Comparison of ENCODE assay signal across 12 mouse cellular contexts in the genomic region with DNA sequence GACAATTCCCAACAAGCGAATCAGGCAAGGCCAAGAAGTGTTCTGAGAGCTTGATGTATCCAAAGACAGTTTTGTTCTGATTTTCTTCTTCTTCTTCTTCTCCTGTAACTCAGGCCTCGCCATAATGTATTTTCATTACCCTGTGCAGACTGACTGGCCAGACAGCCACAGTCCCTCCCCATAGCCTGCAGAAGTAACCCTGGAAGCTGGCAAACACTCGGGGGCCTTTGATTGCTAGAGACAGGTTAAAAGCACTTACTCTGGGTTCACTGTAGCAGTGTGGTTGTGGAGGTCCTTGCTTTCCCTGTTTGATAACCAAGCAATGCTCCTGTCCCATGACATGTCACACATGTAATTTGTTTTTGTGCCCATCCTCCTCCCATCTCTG.
DNase-seq lines count a peak whose midpoint lies in the region; ATAC-seq and TF ChIP-seq lines count a peak whose summit lies in the region.
"Had no signal": no experiment of that assay in that cellular context is flagged by ENCODE, and none has a peak within 500 bp of the region (broad histone marks: within the 10 kb centered on the region; RNA-seq: fewer than 3 reads in every experiment).

No protein-coding gene starts in this region.

- no peak overlapping the region for H3K4me3 ChIP-seq in left cerebral cortex, adult 2 months
- H3K4me3 ChIP-seq in hindbrain, embryonic 10.5 days, result no peak overlapping the region
- H3K4me3 ChIP-seq in midbrain, embryonic 11.5 days (ENCODE audit: low read depth, low read length), result no peak overlapping the region
- no peak overlapping the region for H3K4me3 ChIP-seq in neural tube, embryonic 14.5 days (ENCODE audit: low read depth, low read length)
- H3K4me3 ChIP-seq in gastrocnemius, adult 2 months, result no peak overlapping the region

- H3K27me3 ChIP-seq in hindbrain, embryonic 10.5 days (ENCODE audit: insufficient read depth, poor library complexity, severe bottlenecking), result no peaks in the 10 kb centered on the region
- no peaks in the 10 kb centered on the region for H3K27me3 ChIP-seq in midbrain, embryonic 11.5 days (ENCODE audit: control insufficient read depth, insufficient read depth, low read length)
- no peaks in the 10 kb centered on the region for H3K27me3 ChIP-seq in neural tube, embryonic 14.5 days (ENCODE audit: control insufficient read depth, insufficient read depth, low read length)

- ATAC-seq in midbrain, embryonic 11.5 days (ENCODE audit: low FRiP score), result peak; percentile 60
- ATAC-seq in neural tube, embryonic 14.5 days (ENCODE audit: low read depth), result peak; percentile 39; the same call in 1 of the 2 replicates
- no peak for ATAC-seq in megakaryocyte, adult 5-6 weeks (ENCODE audit: poor library complexity, severe bottlenecking)
- ATAC-seq: activated CD4-positive, CD25-positive, alpha-beta regulatory T cell, adult 4 months had no signal

- DNase-seq in left cerebral cortex, adult 2 months (ENCODE audit: extremely low spot score in 1 of 2, low spot score in 2 of 2), result no peak
- DNase-seq in left cerebral cortex, adult 11 months (ENCODE audit: low spot score), result no peak
- no peak for DNase-seq in hindbrain, embryonic 10.5 days (ENCODE audit: low spot score)
- DNase-seq in midbrain, embryonic 11.5 days (ENCODE audit: low spot score, missing footprints), result no peak
- DNase-seq in gastrocnemius, adult 2 months, result no peak
- no peak for DNase-seq in thymus, adult 18-20 months
- DNase-seq: cerebellum, adult 11 months; kidney, adult 8-10 months; lung, postnatal 14 days had no signal

- peak overlapping the region; percentile 62; the same call in 1 of the 2 replicates for H3K27ac ChIP-seq in left cerebral cortex, adult 2 months
- peak overlapping the region; percentile 67 for H3K27ac ChIP-seq in hindbrain, embryonic 10.5 days
- peak overlapping the region; percentile 54; the same call in 1 of the 2 replicates for H3K27ac ChIP-seq in midbrain, embryonic 11.5 days (ENCODE audit: low read depth, low read length)
- peak overlapping the region; percentile 65 for H3K27ac ChIP-seq in neural tube, embryonic 14.5 days (ENCODE audit: low read depth, low read length)
- H3K27ac ChIP-seq in gastrocnemius, adult 2 months, result no peak overlapping the region

- H3K9me3 ChIP-seq in hindbrain, embryonic 10.5 days, result no peaks in the 10 kb centered on the region
- no peaks in the 10 kb centered on the region for H3K9me3 ChIP-seq in midbrain, embryonic 11.5 days (ENCODE audit: control insufficient read depth, low read length)
- no peaks in the 10 kb centered on the region for H3K9me3 ChIP-seq in neural tube, embryonic 14.5 days (ENCODE audit: control insufficient read depth, low read length)

- peaks cover 12% of the 10 kb centered on the region for H3K4me1 ChIP-seq in hindbrain, embryonic 10.5 days (replicated peaks)
- H3K4me1 ChIP-seq in midbrain, embryonic 11.5 days (ENCODE audit: control insufficient read depth, insufficient read depth, low read length), result peaks cover 11% of the 10 kb centered on the region
- H3K4me1 ChIP-seq in neural tube, embryonic 14.5 days (ENCODE audit: control insufficient read depth, insufficient read depth, low read length), result no peaks in the 10 kb centered on the region

- intact Hi-C loops in left cerebral cortex, adult 2 months (cut with DNase I), result loop anchor here (10.0 kb wide), 1 partner anchor 429 kb away; no protein-coding TSS in a partner anchor
- intact Hi-C loops in gastrocnemius, adult 2 months (cut with DNase I), result no loop called here

- peak overlapping the region; percentile 11; the same call in 1 of the 2 replicates for H3K9ac ChIP-seq in midbrain, embryonic 11.5 days (ENCODE audit: low read length)
- no peak overlapping the region for H3K9ac ChIP-seq in neural tube, embryonic 14.5 days (replicated peaks; ENCODE audit: low read depth, low read length)

- no peak for TF ChIP-seq CTCF in left cerebral cortex, adult 2 months (IDR thresholded peaks at IDR 0.05)
- no peak for TF ChIP-seq CTCF in gastrocnemius, adult 2 months (IDR thresholded peaks at IDR 0.05)

- 48% methylated on average over 3 of the region's 3 CpGs for WGBS in hindbrain, embryonic 10.5 days
- WGBS in midbrain, embryonic 11.5 days, result 26% methylated on average over 3 of the region's 3 CpGs
- WGBS in neural tube, embryonic 14.5 days, result 26% methylated on average over 3 of the region's 3 CpGs

- H3K36me3 ChIP-seq in hindbrain, embryonic 10.5 days, result no peaks in the 10 kb centered on the region
- no peaks in the 10 kb centered on the region for H3K36me3 ChIP-seq in midbrain, embryonic 11.5 days (ENCODE audit: control insufficient read depth, insufficient read depth, low read length)
- H3K36me3 ChIP-seq in neural tube, embryonic 14.5 days (ENCODE audit: control insufficient read depth, insufficient read depth, low read length), result no peaks in the 10 kb centered on the region

- H3K4me2 ChIP-seq in midbrain, embryonic 11.5 days, result peak overlapping the region; percentile 33; the same call in 1 of the 2 replicates
- H3K4me2 ChIP-seq in neural tube, embryonic 14.5 days (ENCODE audit: low read depth, low read length), result peak overlapping the region; percentile 0; the same call in 1 of the 2 replicates
